8 mouse cellular contexts compared by ENCODE assay signal in the genomic region with DNA sequence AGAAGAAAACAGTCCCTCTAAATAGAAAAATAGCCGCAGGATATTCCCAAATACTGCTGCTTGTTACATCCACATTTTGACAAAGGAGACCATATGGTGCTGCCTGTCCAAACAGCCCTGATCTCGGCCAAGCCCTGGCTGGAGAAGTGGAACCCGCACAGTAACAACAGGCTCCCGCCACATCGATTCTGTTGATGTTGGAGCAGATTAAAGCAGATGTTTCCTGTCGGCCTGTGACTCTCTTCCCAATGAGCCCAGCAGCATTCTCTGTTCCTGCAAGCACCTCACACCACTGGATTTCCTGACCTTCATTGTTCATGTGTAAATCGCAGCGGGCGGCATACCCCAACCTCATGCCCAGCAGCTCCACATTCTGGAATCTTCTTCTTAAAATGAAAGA.
DNase-seq lines count a peak whose midpoint lies in the region; ATAC-seq and TF ChIP-seq lines count a peak whose summit lies in the region.
"Had no signal": no experiment of that assay in that cellular context is flagged by ENCODE, and none has a peak within 500 bp of the region (broad histone marks: within the 10 kb centered on the region; RNA-seq: fewer than 3 reads in every experiment).

No protein-coding gene starts in this region.

- DNase-seq in lung, adult 18-20 months: peak; percentile 7 to 13
- DNase-seq in lung, adult 2 months: no peak
- DNase-seq in heart, postnatal 0 days (ENCODE audit: low spot score): peak; percentile 19
- DNase-seq in kidney, postnatal 36 days: peak; percentile 6 to 22
- DNase-seq in thymus, adult 18-20 months: no peak

- no peaks in the 10 kb centered on the region for H3K36me3 ChIP-seq in heart, postnatal 0 days (replicated peaks; ENCODE audit: control insufficient read depth, insufficient read depth, low read length)
- no peaks in the 10 kb centered on the region for H3K36me3 ChIP-seq in hindbrain, embryonic 12.5 days

- peak; percentile 72; the same call in 1 of the 2 replicates for TF ChIP-seq EP300 in heart, postnatal 0 days (IDR thresholded peaks at IDR 0.05; ENCODE audit: low read depth)

- no peak overlapping the region for H3K4me3 ChIP-seq in lung, adult 2 months (replicated peaks; ENCODE audit: extremely low read depth, low read depth, low read length)
- H3K4me3 ChIP-seq in heart, postnatal 0 days (ENCODE audit: low read depth, low read length): no peak overlapping the region
- H3K4me3 ChIP-seq in hindbrain, embryonic 12.5 days: no peak overlapping the region
- H3K4me3 ChIP-seq: erythroblast, embryonic 14.5 days had no signal

- peak overlapping the region; percentile 36 for H3K27ac ChIP-seq in heart, postnatal 0 days (ENCODE audit: low read depth)
- H3K27ac ChIP-seq in hindbrain, embryonic 12.5 days: no peak overlapping the region

- no peak overlapping the region for H3K9ac ChIP-seq in heart, postnatal 0 days (replicated peaks; ENCODE audit: low read depth, low read length)
- no peak overlapping the region for H3K9ac ChIP-seq in hindbrain, embryonic 12.5 days

- ATAC-seq in heart, postnatal 0 days (ENCODE audit: insufficient read depth, low read depth): peak; percentile 72
- no peak for ATAC-seq in hindbrain, embryonic 12.5 days (ENCODE audit: low FRiP score)
- ATAC-seq in megakaryocyte progenitor cell, adult 5-6 weeks (replicated peaks; ENCODE audit: poor library complexity): no peak; the same call in 1 of the 2 replicates

- H3K9me3 ChIP-seq in heart, postnatal 0 days (replicated peaks; ENCODE audit: control insufficient read depth, low read length): no peaks in the 10 kb centered on the region
- H3K9me3 ChIP-seq in hindbrain, embryonic 12.5 days (replicated peaks): no peaks in the 10 kb centered on the region

- TF ChIP-seq CTCF in lung, adult 2 months (IDR thresholded peaks at IDR 0.05; ENCODE audit: insufficient read depth, low read length): no peak
- no peak for TF ChIP-seq CTCF in heart, postnatal 0 days (IDR thresholded peaks at IDR 0.05; ENCODE audit: low read depth)

- WGBS in lung, adult 2 months: 25% methylated on average over 9 of the region's 9 CpGs
- 57% methylated on average over 9 of the region's 9 CpGs for WGBS in heart, postnatal 0 days
- 64% methylated on average over 9 of the region's 9 CpGs for WGBS in hindbrain, embryonic 12.5 days

- H3K4me1 ChIP-seq in lung, adult 2 months (ENCODE audit: control insufficient read depth, insufficient read depth, low read length): no peaks in the 10 kb centered on the region
- peaks cover 15% of the 10 kb centered on the region for H3K4me1 ChIP-seq in heart, postnatal 0 days (ENCODE audit: control insufficient read depth, insufficient read depth)
- H3K4me1 ChIP-seq in hindbrain, embryonic 12.5 days: no peaks in the 10 kb centered on the region

- no peaks in the 10 kb centered on the region for H3K27me3 ChIP-seq in heart, postnatal 0 days (ENCODE audit: control insufficient read depth, insufficient read depth, low read length)
- H3K27me3 ChIP-seq in hindbrain, embryonic 12.5 days: no peaks in the 10 kb centered on the region

- no peak for TF ChIP-seq POLR2A in lung, adult 2 months (IDR thresholded peaks at IDR 0.05; ENCODE audit: borderline replicate concordance, extremely low read depth, low read depth, low read length)

- H3K4me2 ChIP-seq in heart, postnatal 0 days (ENCODE audit: low read depth, low read length): no peak overlapping the region
- no peak overlapping the region for H3K4me2 ChIP-seq in hindbrain, embryonic 12.5 days (replicated peaks)

Comparison
In these comparisons a context has a peak if more than half of its experiments do, and no peak if none do; other contexts are left out.
1. DNase-seq: peak in lung, adult 18-20 months (2 of 2), heart, postnatal 0 days (single experiment) and kidney, postnatal 36 days (2 of 2); none in lung, adult 2 months (single experiment) and thymus, adult 18-20 months (0 of 2).